Mouse (Mus musculus): ENCODE measurements at regions not wholly inside any gene's neighbourhood (a gene's known extent, or its start where the extent isn't known, plus 50 kb on each side); places are given as distances from the start of the nearest gene placed in this dataset.

GRCm38 (mm10) chr10:120306010-120306409, 79.1 kb downstream of the Llph start:
- Histone ChIP-seq H3K27ac (replicated peaks; ENCODE audit: insufficient read depth, low read depth, low read length) (no peak overlapping the region), H3K27me3 (ENCODE audit: control insufficient read depth, insufficient read depth, low read length) (no peaks in the 10 kb centered on the region), H3K79me2 (ENCODE audit: control insufficient read depth, insufficient read depth, low read length) (no peaks in the 10 kb centered on the region), H3K36me3 (ENCODE audit: control insufficient read depth, insufficient read depth, low read length) (no peaks in the 10 kb centered on the region), H3K9ac (ENCODE audit: low read depth, low read length) (no peak overlapping the region), H3K4me1 (ENCODE audit: control insufficient read depth, insufficient read depth, low read length) (no peaks in the 10 kb centered on the region), H3K4me3 (ENCODE audit: insufficient read depth, low read depth, low read length) (no peak overlapping the region)
- DNase-seq (ENCODE audit: extremely low read depth, low read depth, low spot score) = peak; percentile 19
- TF ChIP-seq POLR2A (IDR thresholded peaks at IDR 0.05; ENCODE audit: extremely low read depth, insufficient read depth, low read length) (no peak), CTCF (IDR thresholded peaks at IDR 0.05; ENCODE audit: low read depth, low read length) (no peak)
- 31% methylated on average over 5 of the region's 5 CpGs for WGBS

- 73% methylated on average over 5 of the region's 5 CpGs for WGBS
- Histone ChIP-seq H3K4me3 (ENCODE audit: insufficient read depth, low read depth, low read length) (no peak overlapping the region), H3K36me3 (ENCODE audit: control insufficient read depth, insufficient read depth, low read length) (no peaks in the 10 kb centered on the region), H3K79me2 (ENCODE audit: control insufficient read depth, insufficient read depth, low read length) (no peaks in the 10 kb centered on the region), H3K9ac (ENCODE audit: low read depth, low read length) (no peak overlapping the region), H3K27me3 (ENCODE audit: control insufficient read depth, insufficient read depth, low read length) (no peaks in the 10 kb centered on the region), H3K4me1 (ENCODE audit: control insufficient read depth, insufficient read depth, low read length) (no peaks in the 10 kb centered on the region), H3K27ac (replicated peaks; ENCODE audit: insufficient read depth, low read depth, low read length) (no peak overlapping the region)
- TF ChIP-seq CTCF (IDR thresholded peaks at IDR 0.05; ENCODE audit: low read depth, low read length) (no peak), POLR2A (IDR thresholded peaks at IDR 0.05; ENCODE audit: extremely low read depth, insufficient read depth, low read length) (no peak)
- DNase-seq (ENCODE audit: extremely low read depth, low read depth, low spot score) = no peak
Measured at GRCm38 (mm10) chr10:120308681-120309080, 81.8 kb downstream of the Llph start.

Data from liver, adult 2 months (tissue).